ENCODE assay signal across 11 mouse cellular contexts in genomic region chr6:41662320-41662719, GRCm38 (mm10). TPM values are rescaled to one million over a fixed set of nuclear protein-coding genes. Genes with fewer than 3 reads are reported as not detected.
DNase-seq lines count a peak whose midpoint lies in the region; ATAC-seq and TF ChIP-seq lines count a peak whose summit lies in the region.
"Had no signal": no experiment of that assay in that cellular context is flagged by ENCODE, and none has a peak within 500 bp of the region (broad histone marks: within the 10 kb centered on the region; RNA-seq: fewer than 3 reads in every experiment).

No protein-coding gene starts in this region.

- TF ChIP-seq CTCF in hindbrain, postnatal 0 days (IDR thresholded peaks at IDR 0.05; ENCODE audit: low read depth), result peak; percentile 41
- TF ChIP-seq CTCF in lung, postnatal 0 days (IDR thresholded peaks at IDR 0.05), result peak; percentile 63

- H3K9me3 ChIP-seq in hindbrain, postnatal 0 days (ENCODE audit: low read length), result no peaks in the 10 kb centered on the region
- H3K9me3 ChIP-seq in hindbrain, embryonic 14.5 days (ENCODE audit: control insufficient read depth, low read length), result no peaks in the 10 kb centered on the region
- H3K9me3 ChIP-seq in lung, postnatal 0 days (ENCODE audit: low read length), result no peaks in the 10 kb centered on the region
- H3K9me3 ChIP-seq in limb, embryonic 10.5 days (replicated peaks), result no peaks in the 10 kb centered on the region
- H3K9me3 ChIP-seq: megakaryocyte, embryonic 14.5 days had no signal

- H3K27me3 ChIP-seq in hindbrain, postnatal 0 days (ENCODE audit: insufficient read depth, low read length), result no peaks in the 10 kb centered on the region
- H3K27me3 ChIP-seq in hindbrain, embryonic 14.5 days (ENCODE audit: control insufficient read depth, insufficient read depth, low read length), result no peaks in the 10 kb centered on the region
- no peaks in the 10 kb centered on the region for H3K27me3 ChIP-seq in lung, postnatal 0 days (replicated peaks; ENCODE audit: insufficient read depth, low read length)
- no peaks in the 10 kb centered on the region for H3K27me3 ChIP-seq in limb, embryonic 10.5 days (ENCODE audit: low read depth, poor library complexity, severe bottlenecking)

- TF ChIP-seq EP300 in lung, postnatal 0 days (IDR thresholded peaks at IDR 0.05), result no peak

- H3K4me1 ChIP-seq in hindbrain, postnatal 0 days (ENCODE audit: insufficient read depth, low read length), result no peaks in the 10 kb centered on the region
- H3K4me1 ChIP-seq in hindbrain, embryonic 14.5 days (replicated peaks; ENCODE audit: control insufficient read depth, insufficient read depth, low read length), result no peaks in the 10 kb centered on the region
- no peaks in the 10 kb centered on the region for H3K4me1 ChIP-seq in lung, postnatal 0 days (ENCODE audit: insufficient read depth, low read depth, low read length)
- H3K4me1 ChIP-seq in limb, embryonic 10.5 days, result no peaks in the 10 kb centered on the region
- H3K4me1 ChIP-seq: megakaryocyte, embryonic 14.5 days had no signal

- no peaks in the 10 kb centered on the region for H3K36me3 ChIP-seq in hindbrain, postnatal 0 days (ENCODE audit: insufficient read depth, low read length)
- H3K36me3 ChIP-seq in hindbrain, embryonic 14.5 days (replicated peaks; ENCODE audit: control insufficient read depth, insufficient read depth), result no peaks in the 10 kb centered on the region
- H3K36me3 ChIP-seq in lung, postnatal 0 days (ENCODE audit: insufficient read depth, low read length), result no peaks in the 10 kb centered on the region
- H3K36me3 ChIP-seq in limb, embryonic 10.5 days, result no peaks in the 10 kb centered on the region

- H3K4me3 ChIP-seq in hindbrain, postnatal 0 days (ENCODE audit: low read length), result no peak overlapping the region
- H3K4me3 ChIP-seq in hindbrain, embryonic 14.5 days (replicated peaks; ENCODE audit: low read length), result no peak overlapping the region
- H3K4me3 ChIP-seq in lung, postnatal 0 days (ENCODE audit: low read depth, low read length), result no peak overlapping the region
- no peak overlapping the region for H3K4me3 ChIP-seq in limb, embryonic 10.5 days
- H3K4me3 ChIP-seq: megakaryocyte, embryonic 14.5 days had no signal

- H3K4me2 ChIP-seq in hindbrain, postnatal 0 days (ENCODE audit: low read depth, low read length), result no peak overlapping the region
- no peak overlapping the region for H3K4me2 ChIP-seq in hindbrain, embryonic 14.5 days (replicated peaks)
- no peak overlapping the region for H3K4me2 ChIP-seq in lung, postnatal 0 days (replicated peaks; ENCODE audit: low read depth, low read length)

- H3K9ac ChIP-seq in hindbrain, postnatal 0 days (replicated peaks; ENCODE audit: low read length), result no peak overlapping the region
- no peak overlapping the region for H3K9ac ChIP-seq in hindbrain, embryonic 14.5 days
- H3K9ac ChIP-seq in lung, postnatal 0 days (replicated peaks; ENCODE audit: low read depth), result no peak overlapping the region

- H3K27ac ChIP-seq in hindbrain, postnatal 0 days, result no peak overlapping the region
- no peak overlapping the region for H3K27ac ChIP-seq in hindbrain, embryonic 14.5 days
- H3K27ac ChIP-seq in lung, postnatal 0 days (ENCODE audit: low read length), result no peak overlapping the region
- no peak overlapping the region for H3K27ac ChIP-seq in limb, embryonic 10.5 days

- DNase-seq in hindbrain, postnatal 0 days (ENCODE audit: low spot score), result no peak
- DNase-seq in hindbrain, embryonic 14.5 days (ENCODE audit: low spot score), result no peak
- DNase-seq in CD4-positive, CD25-positive, alpha-beta regulatory T cell, adult 2 months (ENCODE audit: low read depth, low spot score), result peak; percentile 62
- peak; percentile 58 for DNase-seq in R1 (ENCODE audit: low read depth, low spot score)
- peak; percentile 72 for DNase-seq in lung, postnatal 0 days (ENCODE audit: low spot score)
- DNase-seq in limb, embryonic 10.5 days (ENCODE audit: low spot score), result no peak
- no peak for DNase-seq in left cerebral cortex, adult 11 months (ENCODE audit: low spot score)
- no peak for DNase-seq in c-Kit-positive CD71-positive TER-119-positive erythroid progenitor cells, embryonic 14.5 days (ENCODE audit: low spot score)

- ATAC-seq in hindbrain, postnatal 0 days, result no peak
- ATAC-seq in hindbrain, embryonic 14.5 days (ENCODE audit: low FRiP score), result no peak
- peak; percentile 44; the same call in 1 of the 2 replicates for ATAC-seq in lung, postnatal 0 days

- WGBS in hindbrain, postnatal 0 days, result 35% methylated on average over 2 of the region's 2 CpGs
- WGBS in hindbrain, embryonic 14.5 days, result 27% methylated on average over 2 of the region's 2 CpGs
- WGBS in lung, postnatal 0 days, result 29% methylated on average over 2 of the region's 2 CpGs
- WGBS in limb, embryonic 10.5 days, result 45% methylated on average over 2 of the region's 2 CpGs

RNA-seq across cellular contexts. Expression of gene Trpv5, which starts 18.2 kb away (rescaled TPM):
- total RNA-seq in hindbrain, postnatal 0 days (2014; rRNA removed), result not detected in 2 replicates
- not detected in 2 replicates for polyA plus RNA-seq in hindbrain, postnatal 0 days (2015; fragmentation: Nextera tagmentation; extraction: Ambion mirVana)
- polyA plus RNA-seq in hindbrain, embryonic 14.5 days (2014; fragmentation: Nextera tagmentation; extraction: Ambion mirVana), result not detected in 2 replicates
- polyA plus RNA-seq in lung, postnatal 0 days (2015; fragmentation: Nextera tagmentation; extraction: Ambion mirVana), result not detected in 2 replicates
- not detected in 2 replicates for polyA plus RNA-seq in limb, embryonic 10.5 days (2016; fragmentation: Nextera tagmentation; extraction: Ambion mirVana)
- total RNA-seq: heart, postnatal 10 days; left cerebral cortex, postnatal 14 days had no signal

RNA-seq across cellular contexts. Expression of gene Llcfc1, which starts 21.9 kb away (rescaled TPM):
- 0.21 TPM in 1 of 2 replicates, not detected in the other for total RNA-seq in hindbrain, postnatal 0 days (2014; rRNA removed)
- polyA plus RNA-seq in hindbrain, postnatal 0 days (2015; fragmentation: Nextera tagmentation; extraction: Ambion mirVana), result not detected in 2 replicates
- not detected in 2 replicates for polyA plus RNA-seq in hindbrain, embryonic 14.5 days (2014; fragmentation: Nextera tagmentation; extraction: Ambion mirVana)
- not detected in 2 replicates for polyA plus RNA-seq in lung, postnatal 0 days (2015; fragmentation: Nextera tagmentation; extraction: Ambion mirVana)
- not detected in 2 replicates for polyA plus RNA-seq in limb, embryonic 10.5 days (2016; fragmentation: Nextera tagmentation; extraction: Ambion mirVana)
- total RNA-seq: heart, postnatal 10 days; left cerebral cortex, postnatal 14 days had no signal

RNA-seq across cellular contexts. Expression of gene Trpv6, which starts 26.1 kb away (rescaled TPM):
- total RNA-seq in hindbrain, postnatal 0 days (2014; rRNA removed), result 0.58 TPM in 1 of 2 replicates, not detected in the other
- polyA plus RNA-seq in hindbrain, postnatal 0 days (2015; fragmentation: Nextera tagmentation; extraction: Ambion mirVana), result 0.45 and 0.58 TPM in 2 replicates
- polyA plus RNA-seq in hindbrain, embryonic 14.5 days (2014; fragmentation: Nextera tagmentation; extraction: Ambion mirVana), result 0.92 and 1.4 TPM in 2 replicates
- 12.4 and 17.8 TPM in 2 replicates for polyA plus RNA-seq in lung, postnatal 0 days (2015; fragmentation: Nextera tagmentation; extraction: Ambion mirVana)
- polyA plus RNA-seq in limb, embryonic 10.5 days (2016; fragmentation: Nextera tagmentation; extraction: Ambion mirVana), result 0.21 and 0.31 TPM in 2 replicates
- total RNA-seq: heart, postnatal 10 days had no signal

RNA-seq across cellular contexts. Expression of gene Kel, which starts 41.8 kb away (rescaled TPM):
- not detected in 2 replicates for total RNA-seq in hindbrain, postnatal 0 days (2014; rRNA removed)
- 0.06 TPM in 1 of 2 replicates, not detected in the other for polyA plus RNA-seq in hindbrain, postnatal 0 days (2015; fragmentation: Nextera tagmentation; extraction: Ambion mirVana)
- polyA plus RNA-seq in hindbrain, embryonic 14.5 days (2014; fragmentation: Nextera tagmentation; extraction: Ambion mirVana), result 0.23 and 0.39 TPM in 2 replicates
- 1.1 and 1.6 TPM in 2 replicates for polyA plus RNA-seq in lung, postnatal 0 days (2015; fragmentation: Nextera tagmentation; extraction: Ambion mirVana)
- polyA plus RNA-seq in limb, embryonic 10.5 days (2016; fragmentation: Nextera tagmentation; extraction: Ambion mirVana), result 7.0 TPM in 2 replicates
- total RNA-seq: left cerebral cortex, postnatal 14 days had no signal

RNA-seq across cellular contexts. Expression of gene Ephb6, which starts 57.0 kb away (rescaled TPM):
- 58.4 and 79.1 TPM in 2 replicates for total RNA-seq in hindbrain, postnatal 0 days (2014; rRNA removed)
- 25.1 and 27.9 TPM in 2 replicates for polyA plus RNA-seq in hindbrain, postnatal 0 days (2015; fragmentation: Nextera tagmentation; extraction: Ambion mirVana)
- 33.5 and 41.7 TPM in 2 replicates for polyA plus RNA-seq in hindbrain, embryonic 14.5 days (2014; fragmentation: Nextera tagmentation; extraction: Ambion mirVana)
- 5.5 and 6.2 TPM in 2 replicates for polyA plus RNA-seq in lung, postnatal 0 days (2015; fragmentation: Nextera tagmentation; extraction: Ambion mirVana)
- 15.1 and 19.1 TPM in 2 replicates for polyA plus RNA-seq in limb, embryonic 10.5 days (2016; fragmentation: Nextera tagmentation; extraction: Ambion mirVana)

Comparison
In these comparisons a context has a peak if more than half of its experiments do, and no peak if none do; other contexts are left out.
1. DNase-seq: peak in CD4-positive, CD25-positive, alpha-beta regulatory T cell, adult 2 months (single experiment), R1 (single experiment) and lung, postnatal 0 days (single experiment); none in hindbrain, postnatal 0 days (single experiment), hindbrain, embryonic 14.5 days (single experiment), limb, embryonic 10.5 days (single experiment), left cerebral cortex, adult 11 months (single experiment) and c-Kit-positive CD71-positive TER-119-positive erythroid progenitor cells, embryonic 14.5 days (single experiment).